Mouse (Mus musculus) spleen, postnatal 10 days (tissue): ENCODE data around the gene Rpl5.
A peak's percentile ranks its signal among the peaks of the same experiment; 100 is the strongest.

Experiments
- DNase-seq, 2 experiments: peaks; one replicate each; pipeline ENCODE4 v3.0.0; 2021 to 2022; ENCODE audit warnings: low spot score in 2 of 2

The Rpl5 gene

GRCm38 (mm10) chr5:107900206-107901013 lies at the start of gene Rpl5:
Gene Rpl5 (plus strand): TSS chr5:107900502.
- peak; percentile 96 to 98 for DNase-seq

- DNase-seq: no peak
These were observed 46.5 kb upstream of the Rpl5 start for GRCm38 (mm10) chr5:107853807-107854206.

- no peak for DNase-seq
These were observed 45.7 kb upstream of the Rpl5 start for GRCm38 (mm10) chr5:107854556-107854955.

- DNase-seq: no peak
These were observed 44.8 kb upstream of the Rpl5 start for GRCm38 (mm10) chr5:107855546-107855945.

GRCm38 (mm10) chr5:107858963-107859362 lies 41.3 kb upstream of the Rpl5 start:
- no peak for DNase-seq

GRCm38 (mm10) chr5:107863971-107864370 lies 36.3 kb upstream of the Rpl5 start:
- no peak for DNase-seq

- DNase-seq: peak; percentile 45
These were observed 33.9 kb upstream of the Rpl5 start for GRCm38 (mm10) chr5:107866127-107867126.

- DNase-seq: peak; percentile 73 to 74
These were observed 32.1 kb upstream of the Rpl5 start for GRCm38 (mm10) chr5:107867970-107868904.

- DNase-seq: peak; percentile 83 to 86
These were observed 31.3 kb upstream of the Rpl5 start for GRCm38 (mm10) chr5:107868905-107869424.

GRCm38 (mm10) chr5:107869701-107870100 lies 30.6 kb upstream of the Rpl5 start:
- no peak for DNase-seq

- DNase-seq: no peak
These were observed 27.0 kb upstream of the Rpl5 start for GRCm38 (mm10) chr5:107873330-107873729.

GRCm38 (mm10) chr5:107873886-107874302 lies 26.4 kb upstream of the Rpl5 start:
- peak; percentile 61 for DNase-seq

- peak in 1 of 2 experiments; percentile 67 for DNase-seq
These were observed 25.6 kb upstream of the Rpl5 start, which contains the start of gene Evi5 for GRCm38 (mm10) chr5:107874561-107875260. Gene Evi5 (minus strand): TSS chr5:107875107.

- no peak for DNase-seq
These were observed 25.1 kb upstream of the Rpl5 start for GRCm38 (mm10) chr5:107875261-107875611.

- no peak for DNase-seq
These were observed 23.2 kb upstream of the Rpl5 start for GRCm38 (mm10) chr5:107877053-107877452.

GRCm38 (mm10) chr5:107880710-107881109 lies 19.6 kb upstream of the Rpl5 start:
- no peak for DNase-seq

GRCm38 (mm10) chr5:107889994-107890888 lies 10.1 kb upstream of the Rpl5 start:
- no peak for DNase-seq

- peak in 1 of 2 experiments; percentile 62 for DNase-seq
These were observed 8.8 kb upstream of the Rpl5 start for GRCm38 (mm10) chr5:107891515-107891914.

GRCm38 (mm10) chr5:107894676-107895075 lies 5.6 kb upstream of the Rpl5 start:
- DNase-seq: no peak
